Mouse (Mus musculus) stomach, embryonic 16.5 days (tissue): Measurements from ENCODE around the gene Adgre5. TPM values are rescaled to one million over a fixed set of nuclear protein-coding genes. Genes with fewer than 3 reads are reported as not detected.

Experiments
- ATAC-seq: fragments of 200-750 bp; cut with Nextera tagmentation; 2 replicates; pipeline ENCODE4 v1.8.0; 2017; ENCODE audit warnings: moderate number of reproducible peaks, moderate TSS enrichment; ENCODE audit not compliant: insufficient read depth, low FRiP score
- H3K27ac ChIP-seq: fragments of 300-500 bp; sonication (generic); 2 replicates; pipeline ENCODE4 v1.5.1; 2014; ENCODE audit warnings: low read length
- H3K27me3 ChIP-seq: fragments of 300-500 bp; sonication (generic); 2 replicates; pipeline ENCODE4 v1.6.1; 2014; ENCODE audit warnings: low read length, control low read depth, mixed read lengths; ENCODE audit not compliant: control insufficient read depth, insufficient read depth
- H3K36me3 ChIP-seq: fragments of 300-500 bp; sonication (generic); 2 replicates; pipeline ENCODE4 v1.6.1; 2014; ENCODE audit warnings: low read length; ENCODE audit not compliant: control insufficient read depth, insufficient read depth
- H3K4me1 ChIP-seq: fragments of 300-500 bp; sonication (generic); 2 replicates; pipeline ENCODE4 v1.6.1; 2014; ENCODE audit warnings: low read length, control low read depth, mixed read lengths; ENCODE audit not compliant: control insufficient read depth, insufficient read depth
- H3K4me2 ChIP-seq: fragments of 300-500 bp; sonication (generic); 2 replicates; pipeline ENCODE4 v1.6.1; 2014; ENCODE audit warnings: low read depth, low read length, mixed read lengths
- H3K4me3 ChIP-seq: fragments of 300-500 bp; sonication (generic); replicated peaks from 2 replicates; pipeline ENCODE4 v1.5.1; 2014; ENCODE audit warnings: mild to moderate bottlenecking, low read length
- H3K9ac ChIP-seq: fragments of 300-500 bp; sonication (generic); 2 replicates; pipeline ENCODE4 v1.6.1; 2014; ENCODE audit warnings: low read length
- H3K9me3 ChIP-seq: fragments of 300-500 bp; sonication (generic); replicated peaks from 2 replicates; pipeline ENCODE4 v1.6.1; 2016; ENCODE audit warnings: low read length, control low read depth; ENCODE audit not compliant: control insufficient read depth
- WGBS: fragments of 180-500 bp; shearing (Covaris S2); extraction: QIAGEN DNeasy Blood & Tissue Kit; methylation state at CpG from one replicate; pipeline ENCODE4 v1.1.7; 2014; 5-methylcytosine and 5-hydroxymethylcytosine counted together
- polyA plus RNA-seq: library from polyadenylated mRNA; unstranded; fragments of >200 nt; fragmentation: Nextera tagmentation; extraction: Ambion mirVana; gene quantifications from 2 replicates; pipeline ENCODE4 v1.2.1, GENCODE M21; 2015

The Adgre5 gene
- polyA plus RNA-seq, 1 experiment from 2014 or later = 40.5 TPM

DNA sequence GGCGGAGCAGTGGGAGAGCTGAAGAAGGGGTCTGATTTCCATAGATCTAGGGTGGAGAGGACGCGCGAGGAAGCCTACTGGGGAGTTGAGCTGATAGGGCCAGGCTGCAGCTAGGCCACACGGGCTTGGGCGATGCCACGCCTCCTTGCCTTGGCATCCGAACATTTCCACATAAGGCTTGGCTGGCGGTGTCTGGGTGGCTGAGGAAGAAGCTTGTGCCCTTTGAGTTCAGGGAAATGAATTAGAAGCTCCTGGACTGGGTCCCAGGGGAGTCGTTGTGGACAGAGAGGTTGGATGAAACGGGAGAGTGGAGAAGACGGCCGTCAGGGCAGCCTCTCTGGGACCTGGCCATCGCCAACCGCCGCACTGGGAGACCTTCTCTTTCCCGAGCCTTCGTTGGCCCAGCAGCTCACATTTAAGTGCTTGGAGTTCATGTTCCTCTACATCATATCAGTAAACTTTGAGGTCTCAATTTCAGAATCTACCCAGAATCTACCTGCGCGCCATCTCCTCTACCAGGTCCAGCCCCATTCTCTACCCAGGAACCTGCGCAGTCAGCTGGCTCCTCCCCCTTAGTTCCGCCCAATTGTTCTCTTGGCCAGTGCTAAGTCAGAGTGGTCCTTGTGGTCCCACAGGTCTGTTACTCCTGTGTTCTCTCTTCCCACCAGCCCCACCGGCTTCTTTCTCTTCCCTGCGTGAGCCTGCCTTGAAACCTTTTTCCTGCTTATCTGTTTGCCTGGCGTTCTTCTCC, 31.8 kb upstream of the Adgre5 start:
- Histone ChIP-seq H3K4me2 (peak overlapping the region; percentile 76), H3K27ac (peak overlapping the region; percentile 60), H3K4me3 (peak overlapping the region; percentile 48), H3K9ac (peak overlapping the region; percentile 63), H3K36me3 (no peaks in the 10 kb centered on the region), H3K9me3 (no peaks in the 10 kb centered on the region), H3K4me1 (peaks cover 25% of the 10 kb centered on the region), H3K27me3 (no peaks in the 10 kb centered on the region)
- 15% methylated on average over 25 of the region's 25 CpGs for WGBS
- peak; percentile 69; the same call in 1 of the 2 replicates for ATAC-seq

DNA sequence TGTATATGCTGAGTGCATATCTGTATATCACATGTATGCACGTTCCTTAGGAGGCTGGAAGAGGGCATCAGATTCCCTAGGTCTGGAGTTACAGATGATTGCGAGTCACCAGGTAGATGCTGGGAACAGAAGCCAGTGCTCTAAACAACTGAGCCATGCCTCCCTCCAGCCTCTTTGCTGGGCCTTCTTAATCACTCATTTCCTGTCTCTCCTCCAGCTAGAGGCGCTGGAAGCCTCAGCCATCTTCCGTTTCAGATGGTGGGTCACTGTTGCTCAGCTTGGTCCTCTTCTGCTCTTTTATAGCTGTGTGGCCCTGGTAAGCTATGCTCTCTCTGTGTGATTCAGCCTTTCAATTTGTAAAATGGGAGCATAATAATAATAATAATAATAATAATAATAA, 30.7 kb upstream of the Adgre5 start:
- no peaks in the 10 kb centered on the region for H3K27me3 ChIP-seq
- H3K9ac ChIP-seq = no peak overlapping the region
- 45% methylated on average over 4 of the region's 4 CpGs for WGBS
- no peaks in the 10 kb centered on the region; the same call in 1 of the 2 replicates for H3K9me3 ChIP-seq
- no peak overlapping the region for H3K4me3 ChIP-seq
- no peaks in the 10 kb centered on the region for H3K36me3 ChIP-seq
- peaks cover 25% of the 10 kb centered on the region for H3K4me1 ChIP-seq
- no peak overlapping the region for H3K4me2 ChIP-seq
- ATAC-seq = no peak
- no peak overlapping the region for H3K27ac ChIP-seq

DNA sequence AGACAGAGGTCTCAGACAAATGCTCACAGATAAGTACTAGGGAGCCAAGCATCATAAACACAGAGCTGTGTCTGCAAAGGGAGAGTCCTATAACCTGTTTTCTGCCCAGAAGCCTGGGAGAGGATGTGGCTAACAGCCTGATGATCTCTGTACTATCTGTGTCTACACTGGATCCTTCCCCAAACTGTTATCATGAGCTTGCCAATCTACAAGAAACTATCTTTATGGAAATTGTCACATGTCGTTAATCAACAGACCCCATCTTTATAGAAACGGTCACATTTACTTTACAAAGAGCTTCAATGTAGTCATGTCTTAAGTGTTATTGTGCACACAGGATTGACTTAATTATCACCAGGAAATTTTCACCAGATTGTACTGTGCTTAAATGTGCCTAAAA, 29.5 kb upstream of the Adgre5 start:
- 78% methylated on average over 2 of the region's 2 CpGs for WGBS
- Histone ChIP-seq H3K9me3 (no peaks in the 10 kb centered on the region; the same call in 1 of the 2 replicates), H3K4me2 (no peak overlapping the region), H3K27ac (no peak overlapping the region), H3K4me3 (no peak overlapping the region), H3K27me3 (no peaks in the 10 kb centered on the region), H3K36me3 (no peaks in the 10 kb centered on the region), H3K4me1 (peaks cover 25% of the 10 kb centered on the region), H3K9ac (no peak overlapping the region)
- no peak for ATAC-seq

DNA sequence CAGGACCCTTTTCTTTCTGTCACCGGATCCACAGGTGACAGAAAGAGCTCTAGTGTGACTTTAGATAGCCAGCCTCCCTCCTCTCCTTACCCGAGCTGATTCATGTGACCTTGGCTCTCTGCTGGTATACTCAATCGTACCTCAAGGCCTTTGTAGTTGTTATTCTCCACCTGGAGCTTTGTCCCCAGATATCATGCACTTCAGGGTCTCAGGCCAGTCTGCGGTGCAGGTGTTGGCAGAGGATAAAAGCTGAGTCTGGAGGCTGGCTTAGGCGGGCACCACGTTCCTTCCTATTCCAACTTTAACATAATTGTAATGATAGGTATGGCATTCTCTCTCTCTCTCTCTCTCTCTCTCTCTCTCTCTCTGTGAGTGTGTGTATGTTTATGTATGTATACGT, 28.6 kb upstream of the Adgre5 start:
- Histone ChIP-seq H3K27me3 (no peaks in the 10 kb centered on the region), H3K4me1 (peaks cover 25% of the 10 kb centered on the region), H3K9ac (no peak overlapping the region), H3K9me3 (no peaks in the 10 kb centered on the region; the same call in 1 of the 2 replicates), H3K4me2 (no peak overlapping the region), H3K36me3 (no peaks in the 10 kb centered on the region), H3K4me3 (no peak overlapping the region), H3K27ac (peak overlapping the region; percentile 91)
- ATAC-seq = no peak
- 69% methylated on average over 7 of the region's 7 CpGs for WGBS

DNA sequence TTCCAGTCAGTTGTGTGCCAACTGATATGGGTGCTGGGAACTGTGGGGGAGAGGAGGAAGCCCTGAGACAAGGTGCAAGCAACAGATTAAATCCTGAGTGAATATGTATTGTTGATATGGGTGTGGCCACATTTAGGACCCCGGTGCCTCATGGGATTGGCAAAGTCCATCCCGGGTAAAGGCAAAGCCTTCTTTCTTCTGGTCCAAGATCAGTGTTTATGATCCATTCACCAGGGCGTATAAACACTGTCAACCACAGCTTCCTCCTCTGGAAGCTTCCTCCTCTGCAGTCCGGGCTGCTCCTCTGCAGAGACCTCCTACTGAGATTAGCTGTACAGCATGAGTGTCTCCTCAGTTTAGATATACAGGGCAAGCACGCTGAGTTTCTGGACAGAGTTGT, 27.4 kb upstream of the Adgre5 start:
- H3K4me3 ChIP-seq = no peak overlapping the region
- H3K4me1 ChIP-seq = peaks cover 24% of the 10 kb centered on the region
- peak overlapping the region; percentile 91 for H3K27ac ChIP-seq
- no peak overlapping the region for H3K4me2 ChIP-seq
- ATAC-seq = peak; percentile 72
- WGBS = 17% methylated on average over 5 of the region's 5 CpGs
- no peak overlapping the region for H3K9ac ChIP-seq
- H3K9me3 ChIP-seq = no peaks in the 10 kb centered on the region; the same call in 1 of the 2 replicates
- H3K27me3 ChIP-seq = no peaks in the 10 kb centered on the region
- H3K36me3 ChIP-seq = no peaks in the 10 kb centered on the region

DNA sequence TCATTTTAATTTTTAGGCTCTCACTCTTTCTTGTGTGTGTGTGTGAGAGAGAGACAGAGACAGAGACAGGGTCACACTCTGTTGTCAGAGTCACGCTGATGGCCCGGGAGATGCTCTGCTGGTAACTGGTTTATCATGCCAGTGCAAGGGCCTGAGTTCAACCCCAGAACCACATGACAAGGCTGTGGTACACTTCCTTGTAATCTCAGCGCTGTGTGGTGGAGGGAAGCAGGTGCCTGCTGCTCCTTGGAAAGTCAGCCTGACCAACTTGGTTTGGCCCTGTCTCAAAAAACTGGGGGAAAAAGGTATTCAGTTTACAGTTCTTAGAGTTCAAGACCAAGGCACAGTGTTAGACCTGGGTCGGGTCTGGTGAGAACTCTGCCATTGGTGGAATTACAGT, 26.3 kb upstream of the Adgre5 start:
- no peak for ATAC-seq
- Histone ChIP-seq H3K27me3 (no peaks in the 10 kb centered on the region), H3K27ac (no peak overlapping the region)

DNA sequence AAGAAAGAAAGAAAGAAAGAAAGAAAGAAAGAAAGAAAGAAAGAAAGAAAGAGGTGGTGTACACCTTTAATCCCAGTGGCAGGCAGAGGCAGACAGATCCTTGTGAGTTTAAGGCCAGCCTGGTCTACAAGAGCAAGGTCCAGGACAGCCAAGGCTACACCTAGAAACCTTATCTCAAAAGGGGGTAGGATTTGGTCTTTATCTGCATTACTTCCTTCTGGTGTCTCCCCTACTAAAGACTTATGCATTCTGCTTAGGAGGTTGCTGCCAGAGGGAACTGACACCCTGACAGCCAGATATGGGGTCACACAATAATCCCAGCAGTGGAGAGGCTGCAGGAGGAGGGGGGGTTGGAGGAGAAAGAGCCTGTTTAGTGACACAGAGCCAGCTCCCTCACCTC, 24.5 kb upstream of the Adgre5 start:
- no peaks in the 10 kb centered on the region for H3K27me3 ChIP-seq
- no peak overlapping the region for H3K27ac ChIP-seq
- H3K9ac ChIP-seq = no peak overlapping the region
- H3K4me1 ChIP-seq = peaks cover 12% of the 10 kb centered on the region
- no peaks in the 10 kb centered on the region for H3K36me3 ChIP-seq
- H3K4me3 ChIP-seq = no peak overlapping the region
- no peaks in the 10 kb centered on the region; the same call in 1 of the 2 replicates for H3K9me3 ChIP-seq
- no peak overlapping the region for H3K4me2 ChIP-seq
- no peak for ATAC-seq

More for the DNA sequence above, 26.3 kb upstream of the Adgre5 start:
- Histone ChIP-seq H3K9me3 (no peaks in the 10 kb centered on the region; the same call in 1 of the 2 replicates), H3K9ac (no peak overlapping the region), H3K4me2 (no peak overlapping the region), H3K36me3 (no peaks in the 10 kb centered on the region), H3K4me1 (peaks cover 17% of the 10 kb centered on the region), H3K4me3 (no peak overlapping the region)
- 85% methylated on average over 4 of the region's 4 CpGs for WGBS

DNA sequence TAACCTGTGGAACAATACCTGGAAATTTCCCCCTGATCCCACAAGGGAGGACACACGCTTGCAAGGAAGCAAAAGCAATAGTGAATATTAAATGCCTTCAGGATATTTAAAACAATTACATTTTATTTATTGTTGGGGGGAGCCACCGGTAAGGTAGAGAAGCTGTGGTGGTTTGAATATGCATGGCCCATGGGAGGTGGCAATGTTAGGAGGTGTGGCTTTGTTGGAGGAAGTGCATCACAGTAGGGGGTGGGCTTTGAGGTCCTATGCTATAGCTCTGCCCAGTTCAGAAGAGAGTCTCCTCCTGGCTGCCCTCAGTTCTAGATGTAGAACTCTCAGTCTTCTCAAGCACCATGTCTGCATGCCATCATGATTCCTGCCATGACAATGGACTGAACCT, 23.6 kb upstream of the Adgre5 start:
- Histone ChIP-seq H3K9ac (no peak overlapping the region), H3K4me2 (no peak overlapping the region), H3K27ac (no peak overlapping the region), H3K4me3 (no peak overlapping the region), H3K27me3 (no peaks in the 10 kb centered on the region), H3K9me3 (no peaks in the 10 kb centered on the region; the same call in 1 of the 2 replicates), H3K4me1 (peaks cover 8% of the 10 kb centered on the region), H3K36me3 (no peaks in the 10 kb centered on the region)
- ATAC-seq = no peak
- WGBS = 87% methylated on average over 2 of the region's 2 CpGs

DNA sequence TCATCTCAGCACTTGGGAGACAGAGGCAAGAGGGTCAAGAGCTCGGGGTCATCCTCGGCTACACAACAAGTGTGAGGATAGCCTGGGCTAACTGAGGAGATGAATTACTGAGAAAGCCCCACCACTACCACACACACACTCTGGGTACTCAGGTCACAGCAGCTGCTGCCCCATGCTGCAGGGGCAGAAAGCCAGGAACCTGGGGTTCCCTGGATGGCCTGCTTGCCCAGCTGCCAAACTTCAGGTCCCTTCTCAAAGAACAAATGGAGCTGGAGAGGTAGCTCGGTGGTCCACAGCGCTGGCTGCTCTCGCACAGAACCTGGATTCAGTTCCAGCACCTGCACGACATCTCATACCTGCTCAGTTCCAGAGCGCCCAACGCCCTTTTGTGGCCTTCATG, 23.0 kb upstream of the Adgre5 start:
- 93% methylated on average over 8 of the region's 8 CpGs for WGBS
- Histone ChIP-seq H3K4me1 (peaks cover 3% of the 10 kb centered on the region), H3K36me3 (no peaks in the 10 kb centered on the region), H3K9me3 (no peaks in the 10 kb centered on the region; the same call in 1 of the 2 replicates), H3K27ac (no peak overlapping the region), H3K4me2 (no peak overlapping the region), H3K4me3 (no peak overlapping the region), H3K27me3 (no peaks in the 10 kb centered on the region), H3K9ac (no peak overlapping the region)
- no peak for ATAC-seq
